Mouse (Mus musculus) kidney, adult 18-20 months (tissue): ENCODE data around the gene Btbd9.

Experiments
- DNase-seq: peaks from one replicate; pipeline ENCODE4 v3.0.0; 2021

The Btbd9 gene

GRCm38 (mm10) chr17:30194629-30195445 lies 381.5 kb downstream of the Btbd9 start:
- DNase-seq = no peak

DNA sequence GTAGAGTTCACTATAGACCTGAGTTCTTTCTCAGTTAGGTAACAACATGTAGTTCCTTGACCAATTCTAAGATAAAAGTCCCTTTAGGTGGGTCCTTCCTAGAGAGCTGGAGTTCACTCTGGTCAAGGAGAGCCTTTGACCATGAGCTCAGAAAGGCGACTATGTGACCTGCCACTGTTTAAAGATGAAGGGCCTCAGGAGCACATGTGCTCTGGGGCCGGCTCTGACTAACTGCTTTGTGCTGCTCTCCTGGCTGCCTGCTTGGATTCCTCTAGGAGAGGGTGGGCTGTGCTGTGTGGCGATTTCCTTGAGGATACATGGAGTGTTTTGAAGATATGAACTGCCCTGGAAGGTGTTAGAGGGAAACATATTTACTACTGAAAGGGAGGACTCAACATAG lies 382.2 kb downstream of the Btbd9 start:
- DNase-seq = peak; percentile 2

DNA sequence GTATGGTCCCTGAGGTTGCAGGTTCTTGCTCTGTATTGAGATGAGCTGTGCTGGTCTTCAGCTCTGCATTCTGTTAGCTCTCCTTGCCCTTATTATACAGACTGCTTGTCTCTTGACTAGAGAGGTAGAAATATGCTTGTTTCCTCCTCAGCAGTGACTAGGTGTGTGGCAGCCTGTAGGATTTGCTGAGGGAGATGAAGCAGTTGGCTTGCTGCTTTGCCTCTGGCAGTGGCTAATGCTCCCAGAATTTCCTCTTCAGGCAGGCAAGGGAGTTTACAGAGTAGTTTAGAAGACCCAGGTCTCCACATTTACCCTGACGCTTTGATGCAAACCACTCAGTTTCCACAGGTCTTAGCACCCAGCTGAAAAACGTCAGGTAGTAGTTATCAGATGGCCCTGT lies 382.7 kb downstream of the Btbd9 start:
- peak; percentile 1 for DNase-seq

DNA sequence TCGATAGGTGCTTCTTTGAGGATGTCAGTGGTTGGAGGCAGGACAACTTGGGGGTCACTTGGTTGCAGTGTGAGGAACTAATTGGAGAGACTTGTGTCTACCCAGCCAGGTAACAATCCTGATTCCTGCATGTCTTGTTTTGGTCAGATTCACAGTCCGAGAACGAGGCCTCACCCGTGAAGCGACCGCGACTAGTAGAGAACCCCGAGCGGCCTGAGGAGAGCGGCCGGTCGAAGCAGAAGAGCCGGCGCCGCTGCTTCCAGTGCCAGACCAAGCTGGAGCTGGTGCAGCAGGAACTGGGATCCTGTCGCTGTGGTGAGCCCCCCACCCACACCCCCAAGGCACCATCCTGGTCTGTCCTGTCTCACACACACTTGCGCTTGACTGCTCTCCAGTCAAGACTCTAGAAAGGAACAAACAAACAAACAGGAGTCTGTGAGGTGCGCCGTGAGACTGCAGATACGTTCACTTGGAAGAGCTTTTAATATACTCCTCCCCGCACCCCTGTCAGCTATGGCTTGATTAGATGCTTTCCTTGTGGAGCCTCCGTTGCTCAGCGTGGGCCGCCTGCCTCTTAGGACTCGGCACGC lies 383.8 kb downstream of the Btbd9 start:
- no peak for DNase-seq

- DNase-seq = peak; percentile 3
Measured at GRCm38 (mm10) chr17:30191097-30191640, 385.1 kb downstream of the Btbd9 start.

- DNase-seq = peak; percentile 27
Measured at GRCm38 (mm10) chr17:30188031-30188981, 388.0 kb downstream of the Btbd9 start.

DNA sequence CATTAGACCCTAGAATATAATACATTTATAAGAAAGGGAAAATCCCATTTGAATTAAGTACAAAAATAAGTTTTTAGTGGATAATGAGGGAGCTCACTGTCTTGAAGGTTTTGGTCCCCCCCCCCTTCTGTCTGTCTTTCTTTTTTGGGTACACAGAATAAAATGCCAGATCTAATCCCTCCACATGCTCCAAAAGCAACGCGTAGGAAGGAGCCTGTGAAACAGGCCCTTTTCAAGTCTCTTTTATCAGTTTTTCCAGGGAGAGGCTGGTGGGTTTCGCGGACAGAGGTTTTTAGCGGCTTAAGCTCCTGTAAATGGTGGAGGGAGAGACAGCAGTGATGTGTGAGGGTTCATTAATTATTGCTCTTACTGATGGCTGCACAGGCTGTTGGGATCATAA lies 388.7 kb downstream of the Btbd9 start:
- DNase-seq = no peak

- DNase-seq = no peak
Measured at GRCm38 (mm10) chr17:30187154-30187553, 389.1 kb downstream of the Btbd9 start.

GRCm38 (mm10) chr17:30183561-30183960 lies 392.7 kb downstream of the Btbd9 start:
- no peak for DNase-seq

DNA sequence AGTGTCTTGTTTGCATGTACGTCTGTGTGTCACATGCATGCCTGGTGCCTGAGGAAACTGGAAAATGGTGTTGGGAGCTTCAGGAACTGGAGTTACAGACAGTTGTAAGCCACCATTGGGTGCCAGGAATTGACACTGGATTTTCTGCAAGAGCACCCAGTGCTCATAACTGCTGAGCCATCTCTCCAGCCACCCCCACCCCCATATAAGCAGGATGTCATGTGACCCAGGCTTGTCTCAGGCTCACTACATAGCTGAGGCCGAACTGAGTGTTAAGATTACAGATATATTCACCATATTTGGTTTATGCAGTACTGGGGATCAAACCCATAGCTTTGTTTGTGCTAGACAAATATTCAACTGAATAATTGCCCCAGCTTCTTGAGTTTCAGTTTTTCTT lies 394.2 kb downstream of the Btbd9 start:
- DNase-seq = peak; percentile 1

DNA sequence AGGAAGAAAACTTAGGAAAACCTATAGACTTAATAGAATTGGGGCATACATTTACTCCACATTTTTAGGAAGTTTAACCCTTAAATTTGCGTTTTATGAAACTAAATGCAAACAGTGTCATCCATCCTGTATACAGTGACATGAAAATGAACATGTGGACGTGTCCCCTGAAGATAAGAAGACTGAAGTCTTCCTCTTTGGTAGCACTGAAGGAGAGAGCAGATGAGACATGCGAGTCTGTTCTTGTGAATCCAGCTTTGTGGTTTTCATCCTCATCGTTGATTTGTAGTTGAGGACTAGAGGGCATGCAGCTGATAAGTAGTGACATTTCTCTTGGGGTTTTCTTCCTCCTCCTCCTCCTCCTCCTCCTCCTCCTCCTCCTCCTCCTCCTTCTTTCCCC lies 394.7 kb downstream of the Btbd9 start:
- no peak for DNase-seq

GRCm38 (mm10) chr17:30180197-30180596 lies 396.1 kb downstream of the Btbd9 start:
- no peak for DNase-seq

GRCm38 (mm10) chr17:30178402-30178801 lies 397.9 kb downstream of the Btbd9 start:
- no peak for DNase-seq

DNA sequence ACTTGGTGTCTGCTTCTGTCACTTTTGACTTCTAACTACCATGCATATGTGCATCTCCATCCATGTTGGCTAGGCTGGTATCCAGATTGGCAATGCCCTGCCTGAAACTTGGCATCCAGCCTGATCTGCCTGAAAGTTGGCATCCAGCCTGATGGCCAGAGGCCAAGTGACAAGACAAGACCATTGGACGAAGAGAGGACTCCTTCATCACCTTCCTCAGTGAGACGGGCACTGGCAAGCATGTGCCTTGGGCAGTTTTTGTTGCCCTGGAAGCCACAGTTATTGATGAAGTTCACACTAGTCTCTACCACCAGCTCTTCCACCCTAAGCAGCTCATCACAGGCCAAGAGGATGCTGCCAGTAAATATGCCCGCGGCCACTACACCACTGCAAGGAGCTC lies 398.9 kb downstream of the Btbd9 start:
- DNase-seq = peak; percentile 81
